Mouse (Mus musculus): ENCODE results near the gene Laptm4a.

Gene Laptm4a

GRCm38 (mm10) chr12:8954161-8954561, 32.7 kb downstream of the Laptm4a start:
- no peak for DNase-seq (ENCODE audit: low read depth, low spot score)

GRCm38 (mm10) chr12:8961607-8962316, 40.3 kb downstream of the Laptm4a start:
- no peak for DNase-seq (ENCODE audit: low read depth, low spot score)

GRCm38 (mm10) chr12:8969828-8970227, 48.4 kb downstream of the Laptm4a start:
- no peak for DNase-seq (ENCODE audit: low read depth, low spot score)

GRCm38 (mm10) chr12:8973820-8974465, 52.5 kb downstream of the Laptm4a start, which contains the start of gene Wdr35:
Wdr35 (plus strand) TSS chr12:8973892.
- peak; percentile 96 for DNase-seq (ENCODE audit: low read depth, low spot score)

- no peak for DNase-seq (ENCODE audit: low read depth, low spot score)
Measured at GRCm38 (mm10) chr12:8975076-8975475, 53.6 kb downstream of the Laptm4a start.

Data from CD4-positive, CD25-positive, alpha-beta regulatory T cell, adult 2 months (primary cell).